Mouse (Mus musculus): Measurements from ENCODE around the gene Srgap1. TPM values are rescaled to one million over a fixed set of nuclear protein-coding genes. Genes with fewer than 3 reads are reported as not detected.

Srgap1 gene
- polyA plus RNA-seq (2015; fragmentation: Nextera tagmentation; extraction: Ambion mirVana) = 10.2 and 13.1 TPM in 2 replicates

GRCm38 (mm10) chr10:122046904-122047726 lies at the start of gene Srgap1:
Gene Srgap1 (minus strand): TSS chr10:122047315.
- Histone ChIP-seq H3K9ac (ENCODE audit: low read depth, low read length) (peak within 1 kb of the TSS; percentile 80), H3K27ac (peak within 1 kb of the TSS; percentile 85), H3K4me1 (replicated peaks; ENCODE audit: insufficient read depth, low read length) (peaks cover 5% of the 10 kb centered on the region; the same call in 1 of the 2 replicates), H3K4me3 (replicated peaks; ENCODE audit: low read depth, low read length) (peak within 1 kb of the TSS; percentile 84), H3K9me3 (replicated peaks; ENCODE audit: low read length) (no peaks in the 10 kb centered on the region), H3K4me2 (ENCODE audit: low read length) (peak within 1 kb of the TSS; percentile 64), H3K27me3 (ENCODE audit: insufficient read depth, low read length) (no peaks in the 10 kb centered on the region; the same call in 1 of the 2 replicates), H3K36me3 (ENCODE audit: insufficient read depth, low read length) (no peaks in the 10 kb centered on the region)
- TF ChIP-seq CTCF (IDR thresholded peaks at IDR 0.05; ENCODE audit: low read depth) = no peak
- WGBS = under 1% methylated on average over 43 of the region's 79 CpGs
- ATAC-seq (replicated peaks; ENCODE audit: low FRiP score, low read depth) (peak; percentile 75), DNase-seq (ENCODE audit: low spot score) (peak; percentile 71)

GRCm38 (mm10) chr10:122096462-122096979 lies 49.4 kb upstream of the Srgap1 start:
- no peak for TF ChIP-seq CTCF (IDR thresholded peaks at IDR 0.05; ENCODE audit: low read depth)
- Histone ChIP-seq H3K4me1 (replicated peaks; ENCODE audit: insufficient read depth, low read length) (0 out of 2 replicates have a peak, but pooled peaks cover 3% of the 10 kb centered on the region), H3K9me3 (replicated peaks; ENCODE audit: low read length) (no peaks in the 10 kb centered on the region), H3K36me3 (ENCODE audit: insufficient read depth, low read length) (no peaks in the 10 kb centered on the region), H3K27ac (peak overlapping the region; percentile 96), H3K4me3 (replicated peaks; ENCODE audit: low read depth, low read length) (peak overlapping the region; percentile 70), H3K27me3 (ENCODE audit: insufficient read depth, low read length) (no peaks in the 10 kb centered on the region), H3K4me2 (ENCODE audit: low read length) (peak overlapping the region; percentile 83), H3K9ac (ENCODE audit: low read depth, low read length) (peak overlapping the region; percentile 90)
- DNase-seq (ENCODE audit: low spot score) = peak; percentile 65
- WGBS = under 1% methylated on average over 48 of the region's 48 CpGs
- peak; percentile 72 for ATAC-seq (replicated peaks; ENCODE audit: low FRiP score, low read depth)

DNA sequence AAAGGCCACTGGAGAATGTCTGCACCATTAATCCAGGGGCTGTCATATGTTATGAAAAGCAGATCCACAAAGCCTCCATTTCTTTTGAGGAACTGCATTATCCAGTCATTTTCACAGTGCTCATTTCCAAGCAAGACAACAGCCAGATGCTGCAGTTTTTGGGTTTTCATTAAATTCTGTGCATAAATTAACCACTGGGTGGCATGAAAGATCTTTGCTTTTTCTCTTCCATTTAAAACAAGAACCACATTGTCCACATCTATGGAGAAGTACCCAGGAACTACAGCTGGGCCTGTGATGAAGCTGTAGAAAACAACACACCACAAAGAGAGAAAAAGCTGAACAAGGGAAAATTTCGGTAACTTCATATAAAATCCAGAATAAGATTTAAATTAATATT lies 43.4 kb upstream of the Srgap1 start:
- Histone ChIP-seq H3K4me2 (ENCODE audit: low read length) (no peak overlapping the region), H3K4me1 (replicated peaks; ENCODE audit: insufficient read depth, low read length) (no peaks in the 10 kb centered on the region), H3K27me3 (ENCODE audit: insufficient read depth, low read length) (no peaks in the 10 kb centered on the region), H3K36me3 (ENCODE audit: insufficient read depth, low read length) (peaks cover 24% of the 10 kb centered on the region), H3K27ac (no peak overlapping the region), H3K9ac (ENCODE audit: low read depth, low read length) (no peak overlapping the region), H3K4me3 (replicated peaks; ENCODE audit: low read depth, low read length) (no peak overlapping the region), H3K9me3 (replicated peaks; ENCODE audit: low read length) (0 out of 2 replicates have a peak, but pooled peaks cover 4% of the 10 kb centered on the region)
- ATAC-seq (replicated peaks; ENCODE audit: low FRiP score, low read depth) (no peak), DNase-seq (ENCODE audit: low spot score) (no peak)
- WGBS = 93% methylated on average over 1 of the region's 1 CpGs
- peak; percentile 30; the same call in 1 of the 2 replicates for TF ChIP-seq CTCF (IDR thresholded peaks at IDR 0.05; ENCODE audit: low read depth)

DNA sequence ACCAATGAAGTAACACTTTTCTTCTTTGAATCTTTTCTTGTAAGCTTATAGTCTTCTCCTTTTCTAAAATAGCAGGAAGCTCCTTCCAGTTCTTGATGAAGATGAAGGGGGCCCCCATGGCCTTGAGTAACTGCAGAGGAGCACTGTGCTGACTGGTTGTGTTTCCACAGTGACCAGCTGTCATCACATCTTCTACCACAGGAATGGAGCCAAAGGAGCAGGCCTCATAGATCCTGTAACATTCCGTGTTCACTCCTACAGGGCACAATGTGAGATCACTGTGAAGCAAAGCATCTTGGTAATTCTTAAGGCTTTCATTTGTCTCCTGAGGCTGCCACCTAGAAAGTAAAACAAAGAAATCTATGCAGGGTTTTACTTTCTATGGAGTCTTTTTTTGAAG lies 34.2 kb upstream of the Srgap1 start:
- ATAC-seq (replicated peaks; ENCODE audit: low FRiP score, low read depth) (no peak), DNase-seq (ENCODE audit: low spot score) (no peak)
- no peaks in the 10 kb centered on the region for H3K9me3 ChIP-seq (replicated peaks; ENCODE audit: low read length)
- H3K4me3 ChIP-seq (replicated peaks; ENCODE audit: low read depth, low read length) = no peak overlapping the region
- no peaks in the 10 kb centered on the region for H3K4me1 ChIP-seq (replicated peaks; ENCODE audit: insufficient read depth, low read length)
- no peak for TF ChIP-seq CTCF (IDR thresholded peaks at IDR 0.05; ENCODE audit: low read depth)
- no peak overlapping the region for H3K9ac ChIP-seq (ENCODE audit: low read depth, low read length)
- WGBS = 94% methylated on average over 1 of the region's 1 CpGs
- no peak overlapping the region for H3K4me2 ChIP-seq (ENCODE audit: low read length)
- no peaks in the 10 kb centered on the region for H3K27me3 ChIP-seq (ENCODE audit: insufficient read depth, low read length)
- peaks cover 3% of the 10 kb centered on the region; the same call in 1 of the 2 replicates for H3K36me3 ChIP-seq (ENCODE audit: insufficient read depth, low read length)
- no peak overlapping the region for H3K27ac ChIP-seq

DNA sequence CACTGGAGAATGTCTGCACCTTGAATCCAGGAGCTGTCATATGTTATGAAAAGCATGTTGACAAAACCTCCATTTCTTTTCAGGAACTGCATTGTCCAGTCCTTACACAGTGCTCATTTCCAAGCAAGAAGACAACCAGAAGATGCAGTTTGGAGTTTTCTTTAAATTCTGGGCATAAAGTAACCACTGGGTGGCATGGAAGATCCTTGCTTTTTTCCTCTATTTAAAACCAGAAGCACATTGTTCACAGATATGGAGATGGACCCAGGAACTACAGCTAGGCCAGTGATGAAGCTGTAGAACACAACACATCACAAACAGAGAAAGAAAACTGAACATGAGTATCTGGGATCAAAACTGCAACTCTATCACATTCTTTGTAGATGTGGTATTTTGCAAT lies 22.0 kb upstream of the Srgap1 start:
- Histone ChIP-seq H3K9ac (ENCODE audit: low read depth, low read length) (no peak overlapping the region), H3K4me3 (replicated peaks; ENCODE audit: low read depth, low read length) (no peak overlapping the region), H3K9me3 (replicated peaks; ENCODE audit: low read length) (no peaks in the 10 kb centered on the region), H3K27ac (no peak overlapping the region), H3K4me2 (ENCODE audit: low read length) (no peak overlapping the region), H3K36me3 (ENCODE audit: insufficient read depth, low read length) (no peaks in the 10 kb centered on the region), H3K4me1 (replicated peaks; ENCODE audit: insufficient read depth, low read length) (no peaks in the 10 kb centered on the region), H3K27me3 (ENCODE audit: insufficient read depth, low read length) (no peaks in the 10 kb centered on the region)
- DNase-seq (ENCODE audit: low spot score) (no peak), ATAC-seq (replicated peaks; ENCODE audit: low FRiP score, low read depth) (no peak)
- peak; percentile 55 for TF ChIP-seq CTCF (IDR thresholded peaks at IDR 0.05; ENCODE audit: low read depth)

DNA sequence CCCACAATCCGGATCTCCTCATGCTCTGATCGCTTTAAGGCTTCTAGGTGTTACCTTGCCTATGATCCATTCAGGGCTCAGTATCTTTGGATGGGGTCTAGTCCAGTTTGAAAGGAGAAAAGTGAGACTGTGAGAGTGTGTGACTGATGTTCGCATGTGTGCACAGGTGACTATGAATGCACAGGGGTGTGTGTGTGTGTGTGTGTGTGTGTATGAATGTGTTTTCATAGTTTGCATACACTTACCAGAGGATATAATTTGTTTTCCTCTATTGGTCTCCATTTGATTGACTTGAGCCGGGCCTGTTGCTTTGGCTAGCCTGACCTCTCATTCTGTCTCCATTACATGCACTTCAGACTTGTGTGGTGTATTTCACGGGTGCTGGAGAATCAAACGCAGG lies 8.7 kb upstream of the Srgap1 start:
- DNase-seq (ENCODE audit: low spot score) = no peak
- Histone ChIP-seq H3K36me3 (ENCODE audit: insufficient read depth, low read length) (no peaks in the 10 kb centered on the region), H3K9me3 (replicated peaks; ENCODE audit: low read length) (no peaks in the 10 kb centered on the region), H3K4me2 (ENCODE audit: low read length) (no peak overlapping the region), H3K27ac (no peak overlapping the region), H3K9ac (ENCODE audit: low read depth, low read length) (no peak overlapping the region), H3K27me3 (ENCODE audit: insufficient read depth, low read length) (no peaks in the 10 kb centered on the region), H3K4me3 (replicated peaks; ENCODE audit: low read depth, low read length) (no peak overlapping the region), H3K4me1 (replicated peaks; ENCODE audit: insufficient read depth, low read length) (no peaks in the 10 kb centered on the region)
- WGBS = 88% methylated on average over 6 of the region's 6 CpGs
- no peak for TF ChIP-seq CTCF (IDR thresholded peaks at IDR 0.05; ENCODE audit: low read depth)
- no peak for ATAC-seq (replicated peaks; ENCODE audit: low FRiP score, low read depth)
